Mouse (Mus musculus): ENCODE data around the gene Vps45. TPM values are rescaled to one million over a fixed set of nuclear protein-coding genes. Genes with fewer than 3 reads are reported as not detected.
"Not testable (repeated sequence)": the region's sequence is repeated elsewhere in the genome, so short reads cannot be mapped to it uniquely, and the experiment has no call there.

Gene Vps45
- polyA plus RNA-seq, 1 experiment from 2014 or later = 54.8 TPM

DNA sequence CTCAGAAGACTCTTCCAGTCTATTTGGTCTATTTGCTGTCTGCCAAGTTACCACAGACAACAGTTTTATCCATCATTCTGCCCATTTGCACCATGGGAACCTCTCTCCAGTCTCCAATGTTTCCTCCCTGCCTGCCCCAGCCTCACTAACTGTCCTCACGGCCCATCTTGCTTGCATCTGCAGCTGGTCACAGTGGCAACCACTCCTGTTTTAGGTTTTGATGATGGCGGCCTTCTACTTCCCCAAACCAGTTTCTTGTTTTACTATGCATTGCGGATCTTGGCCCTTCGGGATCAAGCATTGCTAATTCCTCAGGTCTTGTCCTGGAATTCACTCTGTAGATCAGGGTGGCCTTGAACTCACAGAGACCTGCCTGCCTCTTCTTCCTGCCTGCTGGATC, 76.1 kb downstream of the Vps45 start:
- no peak for ATAC-seq
- WGBS = 93% methylated on average over 4 of the region's 4 CpGs
- Histone ChIP-seq H3K36me3 (ENCODE audit: control insufficient read depth, insufficient read depth, low read length) (peaks cover 4% of the 10 kb centered on the region), H3K27ac (ENCODE audit: low read depth, low read length) (no peak overlapping the region), H3K9ac (ENCODE audit: low read length) (no peak overlapping the region), H3K4me2 (ENCODE audit: low read length) (no peak overlapping the region), H3K4me1 (ENCODE audit: control insufficient read depth, insufficient read depth, low read length) (peaks cover 19% of the 10 kb centered on the region), H3K9me3 (replicated peaks; ENCODE audit: control insufficient read depth, low read length) (no peaks in the 10 kb centered on the region), H3K4me3 (ENCODE audit: low read depth, low read length) (no peak overlapping the region), H3K27me3 (replicated peaks; ENCODE audit: control insufficient read depth, insufficient read depth, low read length) (no peaks in the 10 kb centered on the region)
- no peak for DNase-seq (ENCODE audit: low spot score)

DNA sequence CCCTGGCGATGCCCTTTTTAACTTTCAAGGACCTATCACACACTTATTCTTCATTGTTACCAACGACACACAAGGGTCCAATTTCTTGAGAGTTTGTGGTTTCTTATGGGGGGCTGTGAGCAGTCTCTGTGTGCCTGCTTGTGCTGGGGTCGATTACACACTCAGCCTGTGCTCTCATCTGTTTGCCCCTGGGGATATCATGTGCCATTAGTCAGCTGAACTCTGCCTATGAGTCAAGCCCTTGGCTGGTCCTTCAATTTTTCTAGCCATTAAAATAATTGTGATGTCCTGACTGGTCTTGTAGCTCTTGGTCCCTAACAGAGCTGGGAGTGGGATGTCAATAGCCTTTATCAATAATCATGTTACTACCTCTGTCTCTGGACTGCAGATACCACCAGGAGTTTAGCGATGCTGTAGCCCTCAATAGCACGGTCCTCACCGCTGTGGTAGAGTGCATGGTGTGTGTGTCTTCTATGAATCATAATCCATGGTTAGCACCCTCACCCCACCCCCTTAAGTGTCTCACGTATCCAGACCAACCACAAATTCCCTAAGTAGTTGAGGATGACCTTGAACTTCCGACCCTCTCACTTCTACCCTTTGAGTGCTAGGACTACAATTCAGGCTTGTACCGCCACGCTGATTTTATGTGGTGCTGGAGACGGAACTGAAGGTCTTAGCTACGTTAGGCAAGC, 77.8 kb downstream of the Vps45 start:
- 88% methylated on average over 12 of the region's 12 CpGs for WGBS

DNA sequence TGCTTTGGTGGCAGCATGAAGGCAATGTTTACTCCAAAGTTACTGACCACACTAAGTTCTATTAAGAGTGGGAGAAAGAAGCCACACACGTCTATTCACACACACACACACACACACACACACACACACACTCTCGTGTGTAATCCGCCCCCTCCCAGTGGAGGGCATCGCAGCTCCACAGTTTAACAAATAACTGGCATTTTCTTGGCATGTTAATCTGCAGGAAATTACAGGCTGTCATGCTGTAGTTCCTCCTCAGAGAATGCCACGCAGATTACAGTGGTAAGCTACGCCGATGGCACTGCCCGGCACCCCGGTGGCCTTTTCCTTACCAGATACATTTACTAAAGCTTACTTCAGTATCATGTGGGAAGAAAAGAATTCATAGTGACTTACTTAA, 80.0 kb downstream of the Vps45 start:
- H3K9me3 ChIP-seq (replicated peaks; ENCODE audit: control insufficient read depth, low read length) = no peaks in the 10 kb centered on the region
- H3K36me3 ChIP-seq (ENCODE audit: control insufficient read depth, insufficient read depth, low read length) = no peaks in the 10 kb centered on the region
- no peak overlapping the region for H3K27ac ChIP-seq (ENCODE audit: low read depth, low read length)
- no peak overlapping the region for H3K4me2 ChIP-seq (ENCODE audit: low read length)
- no peaks in the 10 kb centered on the region for H3K27me3 ChIP-seq (replicated peaks; ENCODE audit: control insufficient read depth, insufficient read depth, low read length)
- H3K4me3 ChIP-seq (ENCODE audit: low read depth, low read length) = no peak overlapping the region
- 46% methylated on average over 9 of the region's 9 CpGs for WGBS
- H3K4me1 ChIP-seq (ENCODE audit: control insufficient read depth, insufficient read depth, low read length) = peaks cover 5% of the 10 kb centered on the region
- peak; percentile 40 for ATAC-seq
- no peak overlapping the region for H3K9ac ChIP-seq (ENCODE audit: low read length)
- peak; percentile 72 for DNase-seq (ENCODE audit: low spot score)

More for the DNA sequence above, 77.8 kb downstream of the Vps45 start:
- peaks cover 6% of the 10 kb centered on the region; the same call in 1 of the 2 replicates for H3K4me1 ChIP-seq (ENCODE audit: control insufficient read depth, insufficient read depth, low read length)
- H3K9ac ChIP-seq (ENCODE audit: low read length) = no peak overlapping the region
- no peak overlapping the region for H3K4me3 ChIP-seq (ENCODE audit: low read depth, low read length)
- no peak overlapping the region for H3K4me2 ChIP-seq (ENCODE audit: low read length)
- no peaks in the 10 kb centered on the region for H3K36me3 ChIP-seq (ENCODE audit: control insufficient read depth, insufficient read depth, low read length)
- no peaks in the 10 kb centered on the region for H3K27me3 ChIP-seq (replicated peaks; ENCODE audit: control insufficient read depth, insufficient read depth, low read length)
- no peak overlapping the region for H3K27ac ChIP-seq (ENCODE audit: low read depth, low read length)
- H3K9me3 ChIP-seq (replicated peaks; ENCODE audit: control insufficient read depth, low read length) = no peaks in the 10 kb centered on the region
- DNase-seq (ENCODE audit: low spot score) = no peak
- ATAC-seq = no peak

DNA sequence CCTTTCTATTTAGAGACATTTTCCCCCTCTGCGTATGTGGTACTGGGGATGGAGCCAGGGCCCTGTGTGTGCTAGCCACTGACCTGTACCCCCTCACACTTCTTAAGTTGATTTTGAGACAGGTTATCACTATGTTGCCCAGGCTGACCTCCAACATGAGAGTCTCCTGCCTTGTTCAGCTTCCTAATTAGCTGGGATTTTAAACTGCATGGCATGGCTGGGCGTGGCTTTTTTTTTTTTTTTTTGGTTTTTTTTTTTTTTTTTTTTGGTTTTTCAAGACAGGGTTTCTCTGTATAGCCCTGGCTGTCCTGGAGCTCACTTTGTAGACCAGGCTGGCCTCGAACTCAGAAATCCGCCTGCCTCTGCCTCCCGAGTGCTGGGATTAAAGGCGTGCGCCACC, 80.7 kb downstream of the Vps45 start:
- H3K4me3 ChIP-seq (ENCODE audit: low read depth, low read length); H3K4me1 ChIP-seq (ENCODE audit: control insufficient read depth, insufficient read depth, low read length); H3K27me3 ChIP-seq (replicated peaks; ENCODE audit: control insufficient read depth, insufficient read depth, low read length); DNase-seq (ENCODE audit: low spot score); H3K9me3 ChIP-seq (replicated peaks; ENCODE audit: control insufficient read depth, low read length); H3K9ac ChIP-seq (ENCODE audit: low read length); H3K4me2 ChIP-seq (ENCODE audit: low read length); ATAC-seq; H3K36me3 ChIP-seq (ENCODE audit: control insufficient read depth, insufficient read depth, low read length); H3K27ac ChIP-seq (ENCODE audit: low read depth, low read length): not testable (repeated sequence)
- WGBS = 93% methylated on average over 6 of the region's 7 CpGs

DNA sequence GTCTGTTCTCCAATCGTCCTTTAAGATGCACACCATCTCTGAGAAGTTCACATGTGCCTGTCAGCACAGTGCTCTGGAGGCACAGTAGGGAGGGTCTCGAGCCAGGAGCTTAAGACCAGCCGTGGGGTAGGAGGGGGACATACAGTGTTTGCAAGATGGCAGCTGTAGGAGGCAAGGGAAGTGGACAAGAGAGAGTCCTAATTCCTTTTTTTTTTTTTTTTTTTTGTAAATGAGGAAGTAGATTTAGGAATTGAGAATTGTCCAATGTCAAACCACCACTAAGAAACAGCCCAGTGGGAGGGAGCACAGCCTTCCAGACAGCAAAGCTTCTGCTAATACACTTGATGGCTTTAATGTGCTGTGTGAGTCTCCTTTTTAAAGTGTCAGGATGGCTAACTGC, 81.2 kb downstream of the Vps45 start:
- H3K4me2 ChIP-seq (ENCODE audit: low read length) = no peak overlapping the region
- no peak overlapping the region for H3K27ac ChIP-seq (ENCODE audit: low read depth, low read length)
- no peaks in the 10 kb centered on the region for H3K27me3 ChIP-seq (replicated peaks; ENCODE audit: control insufficient read depth, insufficient read depth, low read length)
- no peak overlapping the region for H3K4me3 ChIP-seq (ENCODE audit: low read depth, low read length)
- no peak overlapping the region for H3K9ac ChIP-seq (ENCODE audit: low read length)
- no peaks in the 10 kb centered on the region for H3K9me3 ChIP-seq (replicated peaks; ENCODE audit: control insufficient read depth, low read length)
- 61% methylated on average over 3 of the region's 3 CpGs for WGBS
- ATAC-seq = no peak
- no peaks in the 10 kb centered on the region for H3K36me3 ChIP-seq (ENCODE audit: control insufficient read depth, insufficient read depth, low read length)
- DNase-seq (ENCODE audit: low spot score) = no peak
- H3K4me1 ChIP-seq (ENCODE audit: control insufficient read depth, insufficient read depth, low read length) = peaks cover 8% of the 10 kb centered on the region

DNA sequence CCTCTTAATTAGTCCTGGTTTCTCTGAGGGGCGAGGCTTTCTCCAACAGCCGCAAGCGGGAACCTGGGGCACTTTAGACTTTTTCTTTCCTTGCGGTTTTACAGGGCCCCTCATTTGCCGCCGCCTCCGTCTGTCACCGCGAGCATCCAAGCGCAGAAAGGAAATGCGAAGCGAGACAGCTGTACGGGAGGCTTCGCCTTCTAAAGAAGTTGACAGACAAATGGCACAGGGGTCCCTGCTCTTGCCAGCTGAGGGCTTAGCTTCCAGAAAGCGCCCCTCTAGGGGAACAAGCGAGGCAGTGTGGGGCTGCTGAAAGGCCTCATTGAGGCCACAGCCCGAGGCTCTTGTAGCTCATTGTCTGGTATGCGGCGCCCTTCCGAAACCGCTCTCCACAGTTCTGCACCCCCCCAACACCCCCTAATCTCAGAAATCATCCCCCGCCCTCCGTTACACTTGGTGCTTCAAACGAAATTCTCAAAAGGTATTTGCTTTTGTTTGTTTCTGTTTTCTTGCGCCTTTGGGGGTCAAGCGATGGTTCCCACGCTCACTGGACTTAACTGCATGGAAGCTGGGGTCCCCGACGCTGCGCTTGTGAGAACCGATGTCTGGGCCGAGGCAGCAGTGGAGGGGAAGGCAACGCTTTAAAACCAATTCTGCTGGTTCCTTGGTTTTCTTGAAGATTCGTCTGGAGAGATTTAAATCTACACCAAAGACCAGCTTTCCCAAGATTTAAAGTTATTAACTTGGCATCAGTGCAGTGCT, 85.2 kb downstream of the Vps45 start:
- H3K9ac ChIP-seq (ENCODE audit: low read length) = peak overlapping the region; percentile 37
- H3K36me3 ChIP-seq (ENCODE audit: control insufficient read depth, insufficient read depth, low read length) = no peaks in the 10 kb centered on the region
- ATAC-seq = peak; percentile 97
- WGBS = 1% methylated on average over 34 of the region's 34 CpGs
- H3K4me1 ChIP-seq (ENCODE audit: control insufficient read depth, insufficient read depth, low read length) = peaks cover 8% of the 10 kb centered on the region
- peak overlapping the region; percentile 15 for H3K4me3 ChIP-seq (ENCODE audit: low read depth, low read length)
- H3K4me2 ChIP-seq (ENCODE audit: low read length) = peak overlapping the region; percentile 50
- DNase-seq (ENCODE audit: low spot score) = peak; percentile 96
- no peaks in the 10 kb centered on the region for H3K27me3 ChIP-seq (replicated peaks; ENCODE audit: control insufficient read depth, insufficient read depth, low read length)
- H3K27ac ChIP-seq (ENCODE audit: low read depth, low read length) = peak overlapping the region; percentile 90
- no peaks in the 10 kb centered on the region for H3K9me3 ChIP-seq (replicated peaks; ENCODE audit: control insufficient read depth, low read length)

DNA sequence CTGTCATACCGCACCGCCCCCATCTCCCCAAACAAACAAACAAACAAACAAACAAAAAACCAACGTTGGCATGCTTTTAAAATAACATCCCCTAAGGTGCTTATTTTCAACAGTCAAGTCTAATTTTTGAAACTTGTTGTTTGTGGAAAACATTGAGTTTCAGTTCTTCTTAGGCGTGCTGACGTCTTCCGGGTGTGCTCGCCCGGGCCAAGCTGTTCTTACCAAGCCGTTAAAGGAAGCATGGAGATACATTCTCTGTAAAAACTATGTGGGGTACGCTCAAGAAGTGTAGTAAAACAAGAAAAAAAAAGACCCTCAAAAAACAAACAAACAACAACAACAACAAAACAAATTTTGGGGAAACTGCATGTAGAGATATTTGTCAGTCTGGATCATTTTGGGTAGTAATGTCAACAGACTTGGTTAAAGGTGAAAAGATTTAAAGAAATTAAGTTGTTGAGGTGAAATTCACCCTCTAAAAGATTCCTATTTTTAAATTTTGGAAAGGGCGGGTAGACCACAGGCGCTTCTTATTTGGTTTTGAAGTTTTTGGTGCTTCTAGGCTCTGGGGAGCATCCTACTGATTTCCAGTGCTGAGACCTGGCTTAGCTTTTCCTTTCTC, 85.9 kb downstream of the Vps45 start:
- WGBS = 53% methylated on average over 12 of the region's 12 CpGs
- peaks cover 8% of the 10 kb centered on the region for H3K4me1 ChIP-seq (ENCODE audit: control insufficient read depth, insufficient read depth, low read length)
- peak overlapping the region; percentile 50 for H3K4me2 ChIP-seq (ENCODE audit: low read length)
- peak overlapping the region; percentile 37 for H3K9ac ChIP-seq (ENCODE audit: low read length)
- no peak for ATAC-seq
- H3K9me3 ChIP-seq (replicated peaks; ENCODE audit: control insufficient read depth, low read length) = no peaks in the 10 kb centered on the region
- H3K27ac ChIP-seq (ENCODE audit: low read depth, low read length) = peak overlapping the region; percentile 90
- H3K27me3 ChIP-seq (replicated peaks; ENCODE audit: control insufficient read depth, insufficient read depth, low read length) = no peaks in the 10 kb centered on the region
- no peak for DNase-seq (ENCODE audit: low spot score)
- H3K36me3 ChIP-seq (ENCODE audit: control insufficient read depth, insufficient read depth, low read length) = no peaks in the 10 kb centered on the region
- H3K4me3 ChIP-seq (ENCODE audit: low read depth, low read length) = 0 out of 2 replicates have a peak overlapping the region, but pooled peaks have one; percentile 15

DNA sequence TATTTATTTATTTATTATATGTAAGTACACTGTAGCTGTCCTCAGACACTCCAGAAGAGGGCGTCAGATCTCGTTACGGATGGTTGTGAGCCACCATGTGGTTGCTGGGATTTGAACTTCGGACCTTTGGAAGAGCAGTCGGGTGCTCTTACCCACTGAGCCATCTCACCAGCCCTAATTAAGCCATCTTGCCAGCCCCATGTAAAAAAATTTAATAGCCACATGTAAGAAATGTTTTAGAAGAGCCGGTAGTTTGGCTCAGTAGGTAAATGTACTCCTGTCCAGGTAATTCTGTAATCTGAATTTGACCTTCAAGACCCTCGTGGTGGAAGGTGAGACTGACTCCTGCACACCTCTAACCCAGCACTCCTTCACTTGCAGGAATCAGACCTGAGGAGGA, 87.6 kb downstream of the Vps45 start:
- WGBS = 59% methylated on average over 7 of the region's 7 CpGs

DNA sequence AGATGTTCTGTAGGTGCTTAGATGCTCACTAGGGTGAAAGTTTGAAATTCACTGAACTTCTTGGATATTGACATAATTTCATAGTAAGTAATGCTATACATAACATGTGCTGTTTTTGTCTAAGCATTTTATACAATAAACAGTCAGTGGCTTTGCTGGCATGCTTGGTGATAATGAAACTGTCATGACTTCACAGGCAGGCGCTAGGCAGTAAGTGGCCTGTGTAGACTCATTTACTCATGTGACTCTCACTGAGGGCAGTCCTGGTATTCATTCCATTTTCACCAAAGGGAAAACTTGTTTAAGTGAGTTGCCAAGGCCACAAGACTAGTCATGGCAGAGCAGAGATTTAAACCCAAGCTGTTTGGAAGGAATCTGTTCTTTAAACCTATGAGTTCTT, 89.0 kb downstream of the Vps45 start:
- WGBS = 80% methylated on average over 1 of the region's 1 CpGs

More for the DNA sequence above, 87.6 kb downstream of the Vps45 start:
- H3K4me3 ChIP-seq (ENCODE audit: low read depth, low read length); DNase-seq (ENCODE audit: low spot score); H3K27ac ChIP-seq (ENCODE audit: low read depth, low read length); H3K9ac ChIP-seq (ENCODE audit: low read length); H3K4me2 ChIP-seq (ENCODE audit: low read length); H3K9me3 ChIP-seq (replicated peaks; ENCODE audit: control insufficient read depth, low read length); H3K36me3 ChIP-seq (ENCODE audit: control insufficient read depth, insufficient read depth, low read length); ATAC-seq; H3K27me3 ChIP-seq (replicated peaks; ENCODE audit: control insufficient read depth, insufficient read depth, low read length): not testable (repeated sequence)
- peaks cover 10% of the 10 kb centered on the region for H3K4me1 ChIP-seq (ENCODE audit: control insufficient read depth, insufficient read depth, low read length)

More for the DNA sequence above, 89.0 kb downstream of the Vps45 start:
- no peaks in the 10 kb centered on the region for H3K36me3 ChIP-seq (ENCODE audit: control insufficient read depth, insufficient read depth, low read length)
- no peaks in the 10 kb centered on the region for H3K9me3 ChIP-seq (replicated peaks; ENCODE audit: control insufficient read depth, low read length)
- DNase-seq (ENCODE audit: low spot score) (no peak), ATAC-seq (no peak)
- H3K4me3 ChIP-seq (ENCODE audit: low read depth, low read length) = no peak overlapping the region
- H3K27me3 ChIP-seq (replicated peaks; ENCODE audit: control insufficient read depth, insufficient read depth, low read length) = no peaks in the 10 kb centered on the region
- H3K4me1 ChIP-seq (ENCODE audit: control insufficient read depth, insufficient read depth, low read length) = peaks cover 10% of the 10 kb centered on the region
- H3K27ac ChIP-seq (ENCODE audit: low read depth, low read length) = no peak overlapping the region
- no peak overlapping the region for H3K4me2 ChIP-seq (ENCODE audit: low read length)
- no peak overlapping the region for H3K9ac ChIP-seq (ENCODE audit: low read length)

All from forebrain, embryonic 14.5 days (tissue).